Mouse (Mus musculus) thymus, postnatal 25 days (tissue): Measurements from ENCODE around the gene Defb39.

ENCODE experiments used
- DNase-seq: peaks from one replicate; pipeline ENCODE4 v3.0.0; 2022

Gene Defb39

GRCm38 (mm10) chr8:19064710-19065109 is at the start of gene Defb39:
Gene Defb39, minus strand, starts transcription at chr8:19064810.
- no peak for DNase-seq

- no peak for DNase-seq
These were observed 1.4 kb upstream of the Defb39 start for GRCm38 (mm10) chr8:19066013-19066412.

GRCm38 (mm10) chr8:19062891-19063290 is 1.7 kb downstream of the Defb39 start:
- no peak for DNase-seq

- no peak for DNase-seq
These were observed 19.4 kb downstream of the Defb39 start for GRCm38 (mm10) chr8:19045242-19045641.

GRCm38 (mm10) chr8:19026466-19026865 is 38.1 kb downstream of the Defb39 start, which contains the start of gene Defb38:
Gene Defb38, minus strand, starts transcription at chr8:19026566.
- DNase-seq, result no peak
